Mouse (Mus musculus) c-Kit-positive CD71-positive TER-119-negative erythroid progenitor cells, embryonic 14.5 days (primary cell): ENCODE data around the gene 5730596B20Rik.

Experiments
- DNase-seq: peaks from one replicate; pipeline ENCODE4 v3.0.0-alpha.2; 2013; ENCODE audit warnings: low read depth

The 5730596B20Rik gene

GRCm38 (mm10) chr6:52177061-52177735, at the start of gene 5730596B20Rik:
Gene 5730596B20Rik, plus strand, starts transcription at chr6:52177498.
- DNase-seq: no peak

GRCm38 (mm10) chr6:52137841-52138535, 39.3 kb upstream of the 5730596B20Rik start:
- no peak for DNase-seq

GRCm38 (mm10) chr6:52138576-52138975, 38.7 kb upstream of the 5730596B20Rik start:
- no peak for DNase-seq

GRCm38 (mm10) chr6:52139115-52139514, 38.2 kb upstream of the 5730596B20Rik start:
- no peak for DNase-seq

GRCm38 (mm10) chr6:52150401-52150966, 26.8 kb upstream of the 5730596B20Rik start:
- no peak for DNase-seq

- DNase-seq: no peak
These were observed 25.7 kb upstream of the 5730596B20Rik start for GRCm38 (mm10) chr6:52151571-52151970.

GRCm38 (mm10) chr6:52152226-52153193, 24.8 kb upstream of the 5730596B20Rik start:
- DNase-seq: no peak

GRCm38 (mm10) chr6:52153270-52153669, 24.0 kb upstream of the 5730596B20Rik start:
- no peak for DNase-seq

GRCm38 (mm10) chr6:52154044-52154443, 23.3 kb upstream of the 5730596B20Rik start:
- DNase-seq: no peak

- DNase-seq: no peak
These were observed 21.8 kb upstream of the 5730596B20Rik start for GRCm38 (mm10) chr6:52155471-52155870.

- DNase-seq: no peak
These were observed 20.6 kb upstream of the 5730596B20Rik start for GRCm38 (mm10) chr6:52156551-52157200.

- no peak for DNase-seq
These were observed 19.6 kb upstream of the 5730596B20Rik start for GRCm38 (mm10) chr6:52157466-52158275.

- peak; percentile 15 for DNase-seq
These were observed 18.8 kb upstream of the 5730596B20Rik start, which contains the start of gene Hoxa1 for GRCm38 (mm10) chr6:52158276-52159051. Gene Hoxa1, minus strand, starts transcription at chr6:52158317.

- no peak for DNase-seq
These were observed 18.0 kb upstream of the 5730596B20Rik start for GRCm38 (mm10) chr6:52159164-52159761.

- no peak for DNase-seq
These were observed 17.3 kb upstream of the 5730596B20Rik start for GRCm38 (mm10) chr6:52159979-52160378.

- DNase-seq: no peak
These were observed 16.6 kb upstream of the 5730596B20Rik start for GRCm38 (mm10) chr6:52160511-52161335.

- no peak for DNase-seq
These were observed 15.8 kb upstream of the 5730596B20Rik start for GRCm38 (mm10) chr6:52161336-52162092.

- DNase-seq: no peak
These were observed 15.3 kb upstream of the 5730596B20Rik start for GRCm38 (mm10) chr6:52162093-52162380.
